Mouse (Mus musculus) stomach, embryonic 14.5 days (tissue): ENCODE data around the gene Cpeb4. TPM values are rescaled to one million over a fixed set of nuclear protein-coding genes. Genes with fewer than 3 reads are reported as not detected.

Experiments used
- ATAC-seq: fragments of 200-750 bp; cut with Nextera tagmentation; 2 replicates; pipeline ENCODE4 v1.8.0; 2017; ENCODE audit warnings: low read depth, moderate TSS enrichment; ENCODE audit not compliant: insufficient number of reproducible peaks, insufficient read depth, low FRiP score
- H3K27ac ChIP-seq: fragments of 300-500 bp; sonication (generic); 2 replicates; pipeline ENCODE4 v1.5.1; 2014; ENCODE audit warnings: mild to moderate bottlenecking, low read length, moderate library complexity, mixed read lengths
- H3K27me3 ChIP-seq: fragments of 300-500 bp; sonication (generic); 2 replicates; pipeline ENCODE4 v1.6.1; 2014; ENCODE audit warnings: low read length, control low read depth, mixed read lengths; ENCODE audit not compliant: control insufficient read depth, insufficient read depth
- H3K36me3 ChIP-seq: fragments of 300-500 bp; sonication (generic); 2 replicates; pipeline ENCODE4 v1.6.1; 2014; ENCODE audit warnings: mild to moderate bottlenecking, control low read depth, low read length, moderate library complexity, mixed read lengths; ENCODE audit not compliant: control insufficient read depth, insufficient read depth
- H3K4me1 ChIP-seq: fragments of 300-500 bp; sonication (generic); 2 replicates; pipeline ENCODE4 v1.6.1; 2014; ENCODE audit warnings: low read length, control low read depth, mixed read lengths; ENCODE audit not compliant: control insufficient read depth, insufficient read depth
- H3K4me2 ChIP-seq: fragments of 300-500 bp; sonication (generic); replicated peaks from 2 replicates; pipeline ENCODE4 v1.6.1; 2014; ENCODE audit warnings: low read depth, low read length, control low read depth
- H3K4me3 ChIP-seq: fragments of 300-500 bp; sonication (generic); 2 replicates; pipeline ENCODE4 v1.5.1; 2014; ENCODE audit warnings: low read depth, low read length, control low read depth
- H3K9ac ChIP-seq: fragments of 300-500 bp; sonication (generic); replicated peaks from 2 replicates; pipeline ENCODE4 v1.6.1; 2014; ENCODE audit warnings: low read depth, mild to moderate bottlenecking, control low read depth, low read length, moderate library complexity, mixed read lengths
- H3K9me3 ChIP-seq: fragments of 300-500 bp; sonication (generic); 2 replicates; pipeline ENCODE4 v1.6.1; 2016; ENCODE audit warnings: low read depth, low read length, control low read depth; ENCODE audit not compliant: control insufficient read depth
- WGBS: fragments of 180-500 bp; shearing (Covaris S2); extraction: QIAGEN DNeasy Blood & Tissue Kit; methylation state at CpG from one replicate; pipeline ENCODE4 v1.1.7; 2014; 5-methylcytosine and 5-hydroxymethylcytosine counted together
- polyA plus RNA-seq: library from polyadenylated mRNA; unstranded; fragments of >200 nt; fragmentation: Nextera tagmentation; extraction: Ambion mirVana; gene quantifications from 2 replicates; pipeline ENCODE4 v1.2.1, GENCODE M21; 2014

Gene Cpeb4
- polyA plus RNA-seq, 1 experiment from 2014 or later, result 4.9 TPM

- Histone ChIP-seq H3K27ac (no peak overlapping the region), H3K9me3 (no peaks in the 10 kb centered on the region), H3K4me1 (peaks cover 5% of the 10 kb centered on the region; the same call in 1 of the 2 replicates), H3K27me3 (no peaks in the 10 kb centered on the region), H3K4me3 (peak overlapping the region; percentile 27), H3K4me2 (peak overlapping the region; percentile 43), H3K9ac (no peak overlapping the region), H3K36me3 (no peaks in the 10 kb centered on the region)
- ATAC-seq, result no peak
- WGBS, result 53% methylated on average over 15 of the region's 15 CpGs
These were observed 693 bp downstream of the Cpeb4 start for GRCm38 (mm10) chr11:31872546-31873261.

GRCm38 (mm10) chr11:31874071-31874470 lies 2.1 kb downstream of the Cpeb4 start:
- H3K4me1 ChIP-seq, result peaks cover 5% of the 10 kb centered on the region; the same call in 1 of the 2 replicates
- no peak overlapping the region for H3K27ac ChIP-seq
- no peak overlapping the region for H3K9ac ChIP-seq
- H3K4me2 ChIP-seq, result peak overlapping the region; percentile 38; the same call in 1 of the 2 replicates
- H3K36me3 ChIP-seq, result no peaks in the 10 kb centered on the region
- H3K9me3 ChIP-seq, result no peaks in the 10 kb centered on the region
- H3K4me3 ChIP-seq, result no peak overlapping the region
- no peaks in the 10 kb centered on the region for H3K27me3 ChIP-seq
- 34% methylated on average over 2 of the region's 2 CpGs for WGBS
- ATAC-seq, result no peak

DNA sequence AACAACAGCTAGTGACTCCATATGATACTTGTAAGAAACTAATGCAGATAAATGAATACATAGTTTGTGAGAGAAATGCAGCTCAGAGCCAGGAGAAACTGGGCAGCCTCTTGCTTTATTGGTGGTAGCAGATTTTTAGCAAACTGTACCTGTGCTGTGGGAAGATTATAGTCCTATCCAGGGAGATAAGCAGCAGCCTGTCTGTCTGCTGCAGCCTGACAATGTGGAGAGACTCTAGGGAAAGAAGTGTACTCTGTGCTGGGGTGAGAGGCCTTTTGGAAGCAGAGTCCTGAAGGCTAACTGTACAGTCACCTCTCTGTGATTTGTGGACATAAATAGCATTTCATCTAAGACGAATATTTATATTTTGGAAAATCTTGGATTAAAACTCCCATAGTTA lies 11.7 kb downstream of the Cpeb4 start:
- no peak for ATAC-seq
- 81% methylated on average over 1 of the region's 1 CpGs for WGBS
- Histone ChIP-seq H3K4me1 (no peaks in the 10 kb centered on the region), H3K4me2 (no peak overlapping the region), H3K4me3 (no peak overlapping the region), H3K9ac (no peak overlapping the region), H3K9me3 (no peaks in the 10 kb centered on the region), H3K36me3 (no peaks in the 10 kb centered on the region), H3K27ac (no peak overlapping the region), H3K27me3 (no peaks in the 10 kb centered on the region)

- H3K4me2 ChIP-seq, result no peak overlapping the region
- no peaks in the 10 kb centered on the region for H3K4me1 ChIP-seq
- no peak overlapping the region for H3K4me3 ChIP-seq
- H3K27me3 ChIP-seq, result no peaks in the 10 kb centered on the region
- H3K9ac ChIP-seq, result no peak overlapping the region
- WGBS, result 44% methylated on average over 1 of the region's 1 CpGs
- H3K27ac ChIP-seq, result no peak overlapping the region
- no peaks in the 10 kb centered on the region for H3K36me3 ChIP-seq
- H3K9me3 ChIP-seq, result no peaks in the 10 kb centered on the region
- ATAC-seq, result no peak
These were observed 13.8 kb downstream of the Cpeb4 start for GRCm38 (mm10) chr11:31885765-31886164.

- Histone ChIP-seq H3K9me3 (no peaks in the 10 kb centered on the region), H3K36me3 (no peaks in the 10 kb centered on the region), H3K4me3 (no peak overlapping the region), H3K27ac (no peak overlapping the region), H3K9ac (no peak overlapping the region), H3K27me3 (no peaks in the 10 kb centered on the region), H3K4me2 (no peak overlapping the region), H3K4me1 (no peaks in the 10 kb centered on the region)
- no peak for ATAC-seq
- WGBS, result 69% methylated on average over 1 of the region's 1 CpGs
These were observed 16.2 kb downstream of the Cpeb4 start for GRCm38 (mm10) chr11:31888229-31888628.

DNA sequence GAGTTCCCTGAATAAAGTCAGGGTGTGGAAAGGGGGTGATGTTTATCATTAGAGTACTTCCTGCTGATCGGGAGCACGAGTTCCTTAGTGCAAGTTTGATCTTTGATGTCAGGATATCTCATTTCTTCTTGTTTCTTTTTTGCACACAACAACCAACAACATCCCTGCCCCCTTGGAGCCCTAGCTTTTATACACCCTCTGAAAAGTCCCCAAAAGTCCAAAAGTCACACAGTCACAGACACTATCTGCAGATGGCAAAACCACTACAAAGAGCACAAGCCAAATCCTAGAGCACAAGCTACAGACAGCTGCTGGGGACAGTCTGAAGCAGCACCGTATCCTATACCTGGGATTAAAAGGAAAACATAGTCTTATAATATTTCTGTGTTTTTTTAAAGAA lies 20.1 kb downstream of the Cpeb4 start:
- 40% methylated on average over 3 of the region's 3 CpGs for WGBS
- no peaks in the 10 kb centered on the region for H3K27me3 ChIP-seq
- H3K36me3 ChIP-seq, result no peaks in the 10 kb centered on the region
- H3K4me2 ChIP-seq, result no peak overlapping the region
- no peak overlapping the region for H3K4me3 ChIP-seq
- no peak overlapping the region for H3K9ac ChIP-seq
- ATAC-seq, result no peak
- no peaks in the 10 kb centered on the region for H3K9me3 ChIP-seq
- H3K27ac ChIP-seq, result no peak overlapping the region
- no peaks in the 10 kb centered on the region for H3K4me1 ChIP-seq

DNA sequence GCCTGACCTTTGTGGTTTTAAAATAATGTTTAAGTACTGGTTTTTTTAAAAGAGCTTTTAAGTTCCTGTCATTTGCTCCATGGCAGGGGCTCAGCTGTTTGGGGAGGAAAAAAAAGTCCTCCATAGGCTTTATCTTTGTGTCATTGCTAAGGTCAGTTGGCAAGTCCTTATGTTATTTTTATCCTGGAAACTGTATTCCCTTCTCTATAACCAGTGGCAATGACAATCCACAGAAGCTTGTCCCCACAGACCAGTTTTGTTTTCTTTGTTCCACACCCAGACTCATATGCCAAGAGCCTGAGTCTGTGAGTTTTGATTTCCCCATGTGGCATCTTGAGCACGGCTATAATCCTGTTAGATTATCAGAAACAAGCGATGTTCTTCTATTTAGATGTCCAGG lies 21.6 kb downstream of the Cpeb4 start:
- no peaks in the 10 kb centered on the region for H3K36me3 ChIP-seq
- no peaks in the 10 kb centered on the region for H3K4me1 ChIP-seq
- no peak overlapping the region for H3K27ac ChIP-seq
- ATAC-seq, result no peak
- H3K4me2 ChIP-seq, result no peak overlapping the region
- no peak overlapping the region for H3K4me3 ChIP-seq
- WGBS, result 81% methylated on average over 2 of the region's 2 CpGs
- H3K9me3 ChIP-seq, result no peaks in the 10 kb centered on the region
- H3K27me3 ChIP-seq, result no peaks in the 10 kb centered on the region
- H3K9ac ChIP-seq, result no peak overlapping the region

DNA sequence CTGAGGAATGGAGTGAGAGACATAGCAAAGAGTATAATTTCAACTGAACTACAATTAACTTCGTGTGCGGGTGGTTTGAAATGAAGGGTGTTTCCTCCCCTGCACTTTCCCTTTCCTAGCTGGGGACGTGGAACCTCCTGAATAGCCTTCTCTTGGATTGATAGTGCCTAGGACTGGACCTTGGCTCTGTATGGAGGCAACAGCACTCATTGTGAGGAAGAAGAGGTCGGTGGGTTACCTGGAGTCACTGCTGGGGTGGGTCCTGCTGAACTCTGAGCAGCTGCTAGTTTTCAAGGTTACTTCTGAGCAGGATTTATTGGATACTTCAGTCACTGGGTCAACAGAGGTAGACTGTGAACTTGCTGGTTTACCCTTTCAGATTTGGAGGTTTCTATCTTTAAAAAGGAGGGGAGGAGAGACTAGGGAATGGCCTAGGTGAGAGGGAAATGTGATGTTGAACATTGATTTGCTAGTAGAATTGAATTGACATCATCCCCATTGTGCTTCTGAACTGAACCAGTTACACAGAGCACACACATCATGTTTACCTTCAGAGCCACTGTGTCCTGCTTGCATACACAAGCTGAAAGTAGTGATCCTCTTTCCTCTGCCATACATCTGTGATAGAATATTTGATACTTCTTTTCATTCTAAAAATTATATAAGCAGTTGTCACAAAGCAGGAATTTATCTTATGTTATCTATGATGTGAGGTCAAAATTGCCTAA lies 24.2 kb downstream of the Cpeb4 start:
- Histone ChIP-seq H3K4me3 (no peak overlapping the region), H3K36me3 (no peaks in the 10 kb centered on the region), H3K27ac (no peak overlapping the region), H3K4me2 (no peak overlapping the region), H3K9me3 (no peaks in the 10 kb centered on the region), H3K4me1 (0 out of 2 replicates have a peak, but pooled peaks cover 4% of the 10 kb centered on the region), H3K27me3 (no peaks in the 10 kb centered on the region), H3K9ac (no peak overlapping the region)
- ATAC-seq, result no peak
- 57% methylated on average over 4 of the region's 4 CpGs for WGBS
